Mouse (Mus musculus) E14TG2a.4 (cell line): ENCODE results near the gene Smim8.
A peak's percentile ranks its signal among the peaks of the same experiment; 100 is the strongest.

Experiments used
- H3K27me3 ChIP-seq: 2 replicates; pipeline ENCODE4 v1.6.1; 2014; ENCODE audit warnings: low read length, control low read depth; ENCODE audit not compliant: insufficient read depth
- H3K36me3 ChIP-seq: 2 replicates; pipeline ENCODE4 v1.6.1; 2014; ENCODE audit warnings: low read length, control low read depth; ENCODE audit not compliant: insufficient read depth
- H3K4me1 ChIP-seq: replicated peaks from 2 replicates; pipeline ENCODE4 v1.6.1; 2014; ENCODE audit warnings: low read depth, low read length, control low read depth
- H3K4me3 ChIP-seq: replicated peaks from 2 replicates; pipeline ENCODE4 v1.5.1; 2014; ENCODE audit warnings: mild to moderate bottlenecking, low read length
- H3K9me3 ChIP-seq: 2 replicates; pipeline ENCODE4 v1.6.1; 2014; ENCODE audit warnings: low read length, control low read depth
- CTCF ChIP-seq: conservative IDR thresholded peaks from 2 replicates; pipeline ENCODE4 v1.5.1; 2014; ENCODE audit warnings: low read length
- NANOG ChIP-seq: IDR thresholded peaks from 2 replicates; pipeline ENCODE4 v1.6.1; 2014; ENCODE audit warnings: borderline replicate concordance, low read length, mixed read lengths
- POU5F1 ChIP-seq: IDR thresholded peaks from 2 replicates; pipeline ENCODE4 v1.6.1; 2014; ENCODE audit warnings: low read length, borderline replicate concordance

The Smim8 gene

DNA sequence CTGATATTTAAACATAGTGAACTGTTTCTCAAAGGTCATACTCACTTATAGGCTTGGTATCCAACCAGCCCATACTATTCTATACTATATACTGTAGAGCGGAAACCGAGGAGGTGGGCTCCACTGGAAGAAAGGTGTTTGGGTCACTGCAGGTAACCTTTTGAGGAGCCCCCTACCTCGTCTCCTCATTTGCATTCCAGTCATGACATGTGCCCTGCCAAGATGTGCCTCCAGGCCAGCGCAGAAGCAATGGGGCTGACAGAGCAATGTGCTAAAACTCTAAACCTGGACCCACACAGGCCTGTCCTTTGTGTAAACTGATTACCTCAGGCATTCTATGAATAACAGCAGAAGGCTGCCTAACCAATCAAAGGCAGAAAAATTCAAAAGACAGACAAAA is 53.9 kb downstream of the Smim8 start:
- peaks cover 10% of the 10 kb centered on the region for H3K4me1 ChIP-seq
- no peak for TF ChIP-seq CTCF
- no peak for TF ChIP-seq POU5F1
- TF ChIP-seq NANOG: no peak
- H3K27me3 ChIP-seq: no peaks in the 10 kb centered on the region; the same call in 1 of the 2 replicates
- H3K4me3 ChIP-seq: no peak overlapping the region
- peaks cover 11% of the 10 kb centered on the region for H3K9me3 ChIP-seq
- no peaks in the 10 kb centered on the region for H3K36me3 ChIP-seq

DNA sequence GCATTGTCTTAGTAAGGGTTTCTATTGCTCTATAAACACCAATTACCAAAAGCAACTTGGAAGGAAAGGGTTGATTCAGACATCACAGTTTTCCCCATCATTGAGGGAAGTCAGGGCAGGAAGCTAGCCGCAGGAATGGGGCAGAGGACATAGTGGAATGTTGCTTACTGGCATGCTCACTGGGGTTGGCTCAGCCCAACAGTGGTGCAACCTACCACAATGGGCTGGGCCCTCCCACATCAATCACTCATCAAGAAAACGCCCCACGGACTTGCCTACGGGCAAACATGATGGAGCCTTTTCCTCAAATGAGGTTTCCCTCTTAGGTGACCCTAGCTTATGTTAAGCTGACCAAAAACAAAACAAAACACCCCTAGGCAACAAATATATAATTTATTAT is 55.0 kb downstream of the Smim8 start:
- Histone ChIP-seq H3K36me3 (no peaks in the 10 kb centered on the region), H3K4me1 (peaks cover 10% of the 10 kb centered on the region), H3K9me3 (peaks cover 20% of the 10 kb centered on the region), H3K4me3 (no peak overlapping the region), H3K27me3 (no peaks in the 10 kb centered on the region; the same call in 1 of the 2 replicates)
- TF ChIP-seq NANOG (no peak), POU5F1 (no peak), CTCF (no peak)

DNA sequence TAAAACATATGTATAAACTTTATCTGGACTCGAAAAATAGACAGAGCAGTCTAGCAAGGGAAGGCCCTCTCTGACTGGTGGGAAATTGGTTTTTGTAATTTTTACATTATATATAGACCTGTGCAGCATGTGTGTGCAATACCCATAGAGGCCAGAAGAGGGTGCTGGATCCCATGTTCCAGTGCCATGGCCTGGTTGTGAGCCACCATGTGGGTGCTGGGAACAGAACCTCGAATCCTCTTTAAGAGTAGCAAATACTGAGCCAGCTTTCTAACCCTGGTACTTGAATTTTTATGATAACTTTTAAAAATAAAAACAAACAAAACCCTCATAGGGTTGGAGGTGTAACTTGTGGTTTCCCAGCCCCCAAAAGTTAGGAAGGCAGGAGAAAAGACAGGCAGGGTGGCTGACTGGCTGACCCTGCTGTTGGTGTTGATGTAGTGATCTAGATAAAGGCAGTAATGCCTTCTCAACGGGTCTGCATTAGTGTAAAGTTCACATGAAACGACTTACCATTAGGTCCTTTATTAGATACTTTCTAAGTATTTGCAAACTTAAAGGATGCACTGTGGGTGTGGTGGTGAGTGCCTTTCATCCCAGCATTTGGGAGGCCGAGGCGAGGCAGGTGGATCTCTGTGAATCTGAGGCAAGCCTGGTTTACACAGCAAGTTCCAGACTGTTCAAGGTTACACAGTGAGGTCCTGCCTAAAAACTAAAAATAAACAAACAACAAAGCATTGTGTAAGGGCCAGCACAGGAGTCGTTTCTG is 57.9 kb downstream of the Smim8 start:
- no peaks in the 10 kb centered on the region for H3K27me3 ChIP-seq
- H3K4me1 ChIP-seq: peaks cover 10% of the 10 kb centered on the region
- TF ChIP-seq NANOG: peak; percentile 39; the same call in 1 of the 2 replicates
- peak; percentile 59 for TF ChIP-seq CTCF
- no peak for TF ChIP-seq POU5F1
- peaks cover 29% of the 10 kb centered on the region for H3K9me3 ChIP-seq
- no peaks in the 10 kb centered on the region for H3K36me3 ChIP-seq
- H3K4me3 ChIP-seq: no peak overlapping the region

DNA sequence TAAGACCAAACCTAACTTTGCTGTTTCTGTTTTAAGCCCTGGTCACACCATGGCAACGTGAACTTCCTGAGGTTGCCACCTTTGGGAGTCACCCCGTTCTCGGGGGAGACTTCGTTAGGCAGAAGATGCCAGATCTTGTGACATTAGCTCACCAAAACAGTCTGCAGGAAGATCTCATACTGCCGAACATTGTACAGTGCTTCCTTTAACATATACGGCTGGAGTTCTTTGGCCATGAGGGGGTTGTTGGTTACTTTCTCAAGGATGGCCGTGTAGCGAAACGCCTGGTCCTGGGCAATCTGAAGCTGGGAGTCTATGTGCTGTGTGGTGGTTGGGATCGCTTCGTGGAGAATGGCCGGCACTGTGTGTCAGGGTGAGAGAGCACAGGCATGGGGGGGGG is 58.8 kb downstream of the Smim8 start:
- TF ChIP-seq NANOG: no peak
- no peak for TF ChIP-seq POU5F1
- no peak for TF ChIP-seq CTCF
- H3K9me3 ChIP-seq: peaks cover 29% of the 10 kb centered on the region

More for the DNA sequence above, 58.8 kb downstream of the Smim8 start:
- H3K27me3 ChIP-seq: no peaks in the 10 kb centered on the region
- H3K36me3 ChIP-seq: no peaks in the 10 kb centered on the region
- H3K4me3 ChIP-seq: no peak overlapping the region
- peaks cover 10% of the 10 kb centered on the region for H3K4me1 ChIP-seq
